Mouse (Mus musculus) bone marrow macrophage, adult 2 months (primary cell): Measurements from ENCODE around the gene Hmx1.

ENCODE experiments used
- CTCF ChIP-seq: IDR thresholded peaks from 2 replicates; pipeline ENCODE4 v1.5.1; 2012; ENCODE audit warnings: low read depth, mild to moderate bottlenecking, low read length, moderate library complexity
- POLR2A ChIP-seq: IDR thresholded peaks from 2 replicates; pipeline ENCODE4 v1.6.1; 2012; ENCODE audit warnings: mild to moderate bottlenecking, low read depth, low read length, borderline replicate concordance

DNA sequence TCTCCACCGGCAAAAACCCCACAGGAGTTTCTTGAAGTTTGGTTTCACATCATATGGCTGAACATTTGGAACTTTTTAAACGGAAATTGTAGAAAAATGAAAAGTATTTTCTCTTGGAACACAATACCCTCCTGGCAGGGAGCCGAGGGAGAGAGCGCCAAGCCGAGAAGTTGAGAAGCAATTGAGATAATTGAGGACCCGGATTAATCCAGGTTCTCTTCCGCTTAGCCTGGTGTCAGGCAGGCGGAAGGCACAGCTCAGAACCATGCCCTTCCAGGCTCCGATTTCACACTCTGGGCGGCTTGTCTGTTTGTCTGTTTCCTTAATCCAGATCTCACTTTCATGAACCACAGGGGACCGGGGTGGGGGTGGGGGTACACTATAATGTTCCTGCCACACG, 23.9 kb downstream of the Hmx1 start:
- TF ChIP-seq CTCF (no peak), POLR2A (no peak)
